Mouse (Mus musculus): Measurements from ENCODE around the gene Ess2. TPM values are rescaled to one million over a fixed set of nuclear protein-coding genes. Genes with fewer than 3 reads are reported as not detected.

Ess2 gene
- polyA plus RNA-seq, 1 experiment: 19.2 TPM

- TF ChIP-seq POLR2A (IDR thresholded peaks at IDR 0.05; ENCODE audit: borderline replicate concordance, control insufficient read depth, low read depth, low read length) (no peak), CTCF (IDR thresholded peaks at IDR 0.05; ENCODE audit: control insufficient read depth, insufficient read depth, low read length) (no peak)
- no peak overlapping the region for H3K27ac ChIP-seq (ENCODE audit: control insufficient read depth, insufficient read depth, low read depth, low read length, poor library complexity)
- WGBS: 81% methylated on average over 6 of the region's 6 CpGs
- no peaks in the 10 kb centered on the region; the same call in 1 of the 2 replicates for H3K4me1 ChIP-seq (ENCODE audit: control insufficient read depth, insufficient read depth, low read length)
- H3K4me3 ChIP-seq (replicated peaks; ENCODE audit: control insufficient read depth, low read depth, low read length): no peak overlapping the region
These were observed 27.0 kb downstream of the Ess2 start for GRCm38 (mm10) chr16:17884116-17884515.

GRCm38 (mm10) chr16:17882196-17882595 lies 29.0 kb downstream of the Ess2 start:
- Histone ChIP-seq H3K4me3 (replicated peaks; ENCODE audit: control insufficient read depth, low read depth, low read length) (no peak overlapping the region), H3K27ac (ENCODE audit: control insufficient read depth, insufficient read depth, low read depth, low read length, poor library complexity) (no peak overlapping the region), H3K4me1 (ENCODE audit: control insufficient read depth, insufficient read depth, low read length) (no peaks in the 10 kb centered on the region; the same call in 1 of the 2 replicates)
- TF ChIP-seq POLR2A (IDR thresholded peaks at IDR 0.05; ENCODE audit: borderline replicate concordance, control insufficient read depth, low read depth, low read length) (no peak), CTCF (IDR thresholded peaks at IDR 0.05; ENCODE audit: control insufficient read depth, insufficient read depth, low read length) (no peak)

GRCm38 (mm10) chr16:17879571-17879970 lies 31.6 kb downstream of the Ess2 start:
- Histone ChIP-seq H3K4me3 (replicated peaks; ENCODE audit: control insufficient read depth, low read depth, low read length) (no peak overlapping the region), H3K4me1 (ENCODE audit: control insufficient read depth, insufficient read depth, low read length) (no peaks in the 10 kb centered on the region; the same call in 1 of the 2 replicates)

GRCm38 (mm10) chr16:17876096-17876495 lies 35.1 kb downstream of the Ess2 start:
- H3K4me3 ChIP-seq (replicated peaks; ENCODE audit: control insufficient read depth, low read depth, low read length): no peak overlapping the region
- no peaks in the 10 kb centered on the region; the same call in 1 of the 2 replicates for H3K4me1 ChIP-seq (ENCODE audit: control insufficient read depth, insufficient read depth, low read length)
- no peak for TF ChIP-seq CTCF (IDR thresholded peaks at IDR 0.05; ENCODE audit: control insufficient read depth, insufficient read depth, low read length)
- TF ChIP-seq POLR2A (IDR thresholded peaks at IDR 0.05; ENCODE audit: borderline replicate concordance, control insufficient read depth, low read depth, low read length): no peak
- 84% methylated on average over 1 of the region's 1 CpGs for WGBS
- no peak overlapping the region for H3K27ac ChIP-seq (ENCODE audit: control insufficient read depth, insufficient read depth, low read depth, low read length, poor library complexity)

More at GRCm38 (mm10) chr16:17879571-17879970, 31.6 kb downstream of the Ess2 start:
- no peak for TF ChIP-seq POLR2A (IDR thresholded peaks at IDR 0.05; ENCODE audit: borderline replicate concordance, control insufficient read depth, low read depth, low read length)
- TF ChIP-seq CTCF (IDR thresholded peaks at IDR 0.05; ENCODE audit: control insufficient read depth, insufficient read depth, low read length): no peak
- no peak overlapping the region for H3K27ac ChIP-seq (ENCODE audit: control insufficient read depth, insufficient read depth, low read depth, low read length, poor library complexity)
- WGBS: 89% methylated on average over 4 of the region's 4 CpGs

GRCm38 (mm10) chr16:17875174-17875573 lies 36.0 kb downstream of the Ess2 start:
- no peak overlapping the region for H3K4me3 ChIP-seq (replicated peaks; ENCODE audit: control insufficient read depth, low read depth, low read length)
- H3K4me1 ChIP-seq (ENCODE audit: control insufficient read depth, insufficient read depth, low read length): no peaks in the 10 kb centered on the region; the same call in 1 of the 2 replicates
- no peak overlapping the region for H3K27ac ChIP-seq (ENCODE audit: control insufficient read depth, insufficient read depth, low read depth, low read length, poor library complexity)
- TF ChIP-seq CTCF (IDR thresholded peaks at IDR 0.05; ENCODE audit: control insufficient read depth, insufficient read depth, low read length) (no peak), POLR2A (IDR thresholded peaks at IDR 0.05; ENCODE audit: borderline replicate concordance, control insufficient read depth, low read depth, low read length) (no peak)
- 82% methylated on average over 4 of the region's 4 CpGs for WGBS

GRCm38 (mm10) chr16:17872995-17873394 lies 38.2 kb downstream of the Ess2 start:
- Histone ChIP-seq H3K4me3 (replicated peaks; ENCODE audit: control insufficient read depth, low read depth, low read length) (no peak overlapping the region), H3K27ac (ENCODE audit: control insufficient read depth, insufficient read depth, low read depth, low read length, poor library complexity) (no peak overlapping the region), H3K4me1 (ENCODE audit: control insufficient read depth, insufficient read depth, low read length) (no peaks in the 10 kb centered on the region; the same call in 1 of the 2 replicates)
- no peak for TF ChIP-seq POLR2A (IDR thresholded peaks at IDR 0.05; ENCODE audit: borderline replicate concordance, control insufficient read depth, low read depth, low read length)
- TF ChIP-seq CTCF (IDR thresholded peaks at IDR 0.05; ENCODE audit: control insufficient read depth, insufficient read depth, low read length): no peak
- 66% methylated on average over 4 of the region's 4 CpGs for WGBS

GRCm38 (mm10) chr16:17871248-17871647 lies 39.9 kb downstream of the Ess2 start:
- no peaks in the 10 kb centered on the region; the same call in 1 of the 2 replicates for H3K4me1 ChIP-seq (ENCODE audit: control insufficient read depth, insufficient read depth, low read length)
- H3K27ac ChIP-seq (ENCODE audit: control insufficient read depth, insufficient read depth, low read depth, low read length, poor library complexity): no peak overlapping the region
- TF ChIP-seq POLR2A (IDR thresholded peaks at IDR 0.05; ENCODE audit: borderline replicate concordance, control insufficient read depth, low read depth, low read length): no peak
- no peak for TF ChIP-seq CTCF (IDR thresholded peaks at IDR 0.05; ENCODE audit: control insufficient read depth, insufficient read depth, low read length)
- no peak overlapping the region for H3K4me3 ChIP-seq (replicated peaks; ENCODE audit: control insufficient read depth, low read depth, low read length)
- 50% methylated on average over 5 of the region's 5 CpGs for WGBS

GRCm38 (mm10) chr16:17865770-17866169 lies 45.4 kb downstream of the Ess2 start:
- Histone ChIP-seq H3K27ac (ENCODE audit: control insufficient read depth, insufficient read depth, low read depth, low read length, poor library complexity) (no peak overlapping the region), H3K4me3 (replicated peaks; ENCODE audit: control insufficient read depth, low read depth, low read length) (no peak overlapping the region), H3K4me1 (ENCODE audit: control insufficient read depth, insufficient read depth, low read length) (peaks cover 2% of the 10 kb centered on the region)
- WGBS: 66% methylated on average over 6 of the region's 6 CpGs
- TF ChIP-seq POLR2A (IDR thresholded peaks at IDR 0.05; ENCODE audit: borderline replicate concordance, control insufficient read depth, low read depth, low read length): no peak
- TF ChIP-seq CTCF (IDR thresholded peaks at IDR 0.05; ENCODE audit: control insufficient read depth, insufficient read depth, low read length): no peak

GRCm38 (mm10) chr16:17865293-17865692 lies 45.9 kb downstream of the Ess2 start:
- no peak overlapping the region for H3K4me3 ChIP-seq (replicated peaks; ENCODE audit: control insufficient read depth, low read depth, low read length)
- TF ChIP-seq CTCF (IDR thresholded peaks at IDR 0.05; ENCODE audit: control insufficient read depth, insufficient read depth, low read length) (no peak), POLR2A (IDR thresholded peaks at IDR 0.05; ENCODE audit: borderline replicate concordance, control insufficient read depth, low read depth, low read length) (no peak)
- WGBS: 12% methylated on average over 2 of the region's 2 CpGs
- peaks cover 2% of the 10 kb centered on the region for H3K4me1 ChIP-seq (ENCODE audit: control insufficient read depth, insufficient read depth, low read length)
- no peak overlapping the region for H3K27ac ChIP-seq (ENCODE audit: control insufficient read depth, insufficient read depth, low read depth, low read length, poor library complexity)
